Mouse (Mus musculus) thymus, postnatal 14 days (tissue): ENCODE data around the gene Ddi2.
A peak's percentile ranks its signal among the peaks of the same experiment; 100 is the strongest.

Experiments used
- DNase-seq: peaks from one replicate; pipeline ENCODE4 v3.0.0; 2021

The Ddi2 gene

DNA sequence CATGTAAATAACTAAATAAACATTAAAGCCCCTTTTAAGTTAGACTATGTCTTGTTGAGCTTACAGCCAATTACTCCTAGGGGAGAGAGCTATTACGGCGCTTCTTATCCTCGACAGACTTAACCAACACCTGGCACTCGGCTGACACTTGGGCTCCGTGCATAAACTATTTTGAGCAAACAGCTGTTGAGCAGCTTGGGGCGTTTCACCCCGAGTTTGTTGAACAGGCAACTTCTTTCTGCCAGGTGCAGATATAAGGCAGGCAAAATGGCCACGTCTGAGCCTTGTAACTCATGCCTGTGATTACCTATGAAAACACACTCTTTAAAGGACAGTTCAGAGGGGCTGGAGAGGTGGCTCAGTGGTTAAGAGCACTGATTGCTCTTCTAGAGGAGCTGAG is 14.8 kb upstream of the Ddi2 start:
- no peak for DNase-seq

DNA sequence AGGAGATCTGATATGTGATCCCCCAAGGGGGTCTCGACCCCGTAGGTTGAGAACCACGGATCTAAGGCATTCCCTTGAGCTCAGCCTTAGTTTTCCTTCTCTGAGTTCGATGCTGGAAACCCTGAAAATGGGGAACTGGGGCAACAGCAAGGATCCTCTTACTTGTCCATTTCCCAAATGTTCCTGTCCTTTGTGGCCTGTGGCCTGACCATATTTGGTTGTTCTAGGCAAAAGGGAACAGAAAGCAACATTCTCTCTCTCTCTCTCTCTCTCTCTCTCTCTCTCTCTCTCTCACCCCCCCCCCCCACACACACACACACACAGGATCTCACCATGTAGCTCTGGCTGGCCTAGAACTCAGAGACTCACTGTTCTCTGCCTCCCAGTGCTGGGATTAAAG is 13.6 kb upstream of the Ddi2 start:
- no peak for DNase-seq

DNA sequence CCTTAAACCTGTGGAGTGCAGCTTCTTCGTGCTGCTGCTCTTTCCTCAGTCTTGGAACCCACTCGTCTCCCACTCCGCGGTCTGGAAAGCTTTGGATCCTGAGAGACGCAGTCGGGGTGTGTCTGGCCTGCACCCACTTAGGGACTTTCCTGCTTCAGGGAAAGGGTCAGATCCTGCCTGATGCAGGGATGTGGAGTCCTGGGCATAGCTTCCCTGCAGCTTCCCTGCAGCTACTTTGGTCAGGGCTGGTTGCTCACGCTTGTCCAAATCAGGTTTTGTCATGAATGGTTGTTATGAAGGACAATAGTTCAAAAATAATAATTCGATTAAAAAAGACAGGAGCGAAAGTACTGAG is 12.0 kb upstream of the Ddi2 start:
- no peak for DNase-seq

DNA sequence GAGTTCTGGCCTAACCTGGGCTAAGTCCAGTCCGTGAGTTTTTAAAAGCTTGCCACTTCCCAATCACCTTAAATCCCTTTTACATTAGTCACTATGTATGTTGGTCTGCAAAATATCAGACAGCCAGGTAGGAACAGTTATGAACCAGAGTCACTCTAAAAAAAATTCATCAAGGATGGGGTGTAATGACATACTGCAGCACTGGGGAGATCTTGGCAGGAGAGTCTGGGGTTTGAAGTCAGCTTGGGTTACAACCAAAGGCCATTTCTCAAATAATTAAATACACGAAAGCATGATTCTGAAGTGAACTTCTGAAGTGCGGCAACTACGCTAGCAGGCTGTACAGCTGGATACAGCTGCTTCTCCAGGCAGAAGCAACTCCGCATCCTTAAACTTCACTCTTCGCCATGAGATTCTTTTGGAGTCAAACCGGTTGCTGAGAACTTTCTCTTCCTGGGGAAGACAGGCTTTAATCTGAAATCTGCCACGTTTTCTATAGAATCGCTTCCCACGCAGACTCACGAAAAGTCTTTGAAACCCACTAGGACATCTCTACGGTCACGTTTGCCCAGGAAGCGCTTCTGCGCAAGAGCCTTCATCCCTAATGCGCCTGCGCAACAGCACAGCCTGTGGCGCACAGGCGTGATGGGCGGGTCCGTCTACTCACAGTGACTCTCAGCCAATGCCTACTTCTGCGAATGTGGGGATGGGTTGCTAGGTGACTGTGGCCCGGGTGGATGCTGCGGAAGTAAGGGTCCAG is 11.4 kb upstream of the Ddi2 start:
- DNase-seq, result peak; percentile 94

DNA sequence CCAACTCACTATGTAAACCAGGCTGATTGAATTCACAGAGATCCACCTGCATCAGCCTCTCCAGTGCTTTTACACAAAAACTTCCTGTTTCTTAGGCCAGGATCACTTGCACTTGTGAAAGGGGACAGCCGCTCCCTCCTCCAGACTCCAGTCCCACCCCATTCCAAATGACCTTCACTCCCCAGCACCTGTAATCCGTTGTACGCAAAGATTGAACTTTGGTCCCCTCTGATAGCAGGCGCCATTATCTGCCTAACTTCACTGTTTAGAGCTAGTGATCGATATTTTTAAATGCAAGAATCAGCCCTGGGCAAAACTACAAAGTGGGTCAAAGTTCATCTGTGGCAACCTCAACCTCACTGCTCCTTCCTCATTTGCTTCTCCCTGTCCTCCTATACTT is 8.5 kb upstream of the Ddi2 start:
- DNase-seq, result no peak

DNA sequence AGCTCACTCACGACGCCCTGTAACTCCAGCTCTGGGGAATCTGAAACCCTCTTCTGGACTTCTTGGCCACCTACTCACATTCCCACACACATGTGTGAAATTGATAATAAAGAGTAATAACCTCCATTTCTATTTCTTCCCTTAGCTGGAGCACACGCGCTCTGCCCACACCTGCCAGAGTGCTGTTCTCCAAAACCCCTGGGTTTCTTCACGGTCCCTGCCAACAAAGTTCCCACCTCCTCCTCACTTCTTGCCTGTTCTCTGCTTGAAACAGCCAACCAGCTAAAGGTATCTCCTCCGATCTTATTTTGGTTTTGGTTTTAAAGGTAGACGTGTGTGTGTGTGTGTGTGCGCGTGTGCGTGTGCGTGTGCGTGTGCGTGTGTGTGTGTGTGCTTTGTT is 7.2 kb upstream of the Ddi2 start:
- no peak for DNase-seq

DNA sequence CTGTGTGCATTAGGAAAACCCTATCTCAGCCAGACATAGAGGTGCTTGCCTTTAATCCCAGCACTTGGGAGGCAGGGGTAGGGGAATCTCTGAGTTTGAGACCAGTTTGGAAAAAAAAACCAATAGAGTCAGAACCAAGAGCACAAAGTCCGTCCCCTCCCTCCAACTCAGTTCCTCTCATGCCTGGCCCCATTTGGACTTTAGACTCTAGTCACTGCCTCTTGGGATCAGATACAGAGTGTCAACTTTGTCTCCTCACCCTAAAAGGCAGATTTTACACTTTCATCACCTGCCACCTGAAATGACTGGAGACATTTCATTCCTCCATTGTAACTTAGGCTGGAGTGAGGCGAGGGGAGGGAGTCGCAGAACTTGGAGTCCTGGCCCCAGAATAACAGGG is 6.0 kb upstream of the Ddi2 start:
- DNase-seq, result no peak

DNA sequence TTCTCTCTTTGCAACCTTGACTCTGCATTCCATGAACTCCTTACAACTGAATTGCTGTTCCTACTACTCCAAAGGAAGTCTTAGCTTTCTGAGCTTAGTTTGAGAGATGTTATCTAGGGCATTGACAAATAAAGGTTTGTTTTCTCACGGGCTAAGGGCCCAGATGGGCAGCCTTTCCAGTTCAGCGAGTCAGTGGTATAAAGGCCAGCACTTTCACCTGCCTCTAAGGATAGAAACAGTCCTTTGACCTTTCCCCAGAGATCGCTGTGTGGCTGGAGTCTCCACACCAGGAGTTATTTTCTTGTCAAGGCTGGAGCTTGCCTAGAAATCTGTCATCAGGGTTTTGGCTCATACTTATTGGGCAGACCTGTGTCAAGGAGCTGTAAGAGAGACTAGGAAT is 2.5 kb upstream of the Ddi2 start:
- DNase-seq, result no peak

DNA sequence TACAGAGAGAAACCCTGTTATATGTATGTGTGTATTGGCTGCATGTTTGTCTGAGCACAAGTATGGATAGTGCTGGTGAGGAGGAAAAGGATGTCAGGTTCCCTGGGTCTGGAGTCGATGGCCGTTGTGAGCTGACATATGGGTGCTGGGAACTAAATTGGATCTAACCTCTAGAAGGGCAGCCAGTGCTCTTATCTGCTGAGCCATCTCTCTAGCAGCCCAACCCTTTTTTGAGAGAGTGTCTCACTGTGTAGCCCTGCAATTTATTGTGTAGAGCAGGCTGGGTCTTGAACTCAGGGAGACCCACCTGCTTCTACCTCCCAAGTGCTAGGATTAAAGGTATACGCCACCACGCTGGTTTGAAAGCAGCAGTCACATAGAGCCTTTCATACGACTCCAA is 2.1 kb upstream of the Ddi2 start:
- DNase-seq, result no peak

DNA sequence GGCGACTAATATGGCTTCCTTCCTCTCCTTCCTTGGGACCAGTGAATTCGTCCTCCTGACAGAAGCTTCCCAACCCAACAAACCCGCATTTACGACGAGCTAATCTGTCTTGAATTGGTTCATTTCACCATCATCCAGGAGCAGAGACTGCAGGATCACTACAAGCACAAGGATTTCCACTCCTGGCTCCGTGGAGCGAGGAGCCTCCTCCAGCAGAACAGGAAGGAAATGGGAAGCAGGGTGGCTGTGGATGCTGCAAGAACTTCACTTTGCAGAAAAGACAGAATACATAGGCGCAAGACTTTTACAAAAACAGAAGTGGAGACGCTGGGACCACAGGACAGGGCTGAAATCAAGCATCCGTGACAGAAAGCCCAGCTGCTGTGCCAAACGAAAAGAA is 1.4 kb upstream of the Ddi2 start:
- DNase-seq, result no peak

DNA sequence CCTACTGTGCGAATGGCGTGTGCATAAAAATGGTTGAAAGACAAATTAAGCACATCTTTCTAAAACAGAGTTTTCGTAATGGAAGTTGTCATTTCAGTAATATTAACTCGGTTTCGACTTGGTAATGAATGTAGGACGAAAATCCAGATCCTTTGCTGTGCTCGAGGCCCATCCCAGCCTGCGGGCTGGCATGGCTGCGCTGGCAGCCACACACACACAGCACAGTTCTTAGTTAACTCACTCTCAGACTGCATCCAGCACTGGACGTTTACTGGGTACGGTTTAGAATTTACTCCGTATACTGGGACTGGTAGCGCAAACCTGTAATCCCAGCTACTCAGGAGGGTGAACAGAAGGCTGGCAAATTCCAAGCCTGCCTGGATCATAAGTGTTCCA is 452 bp upstream of the Ddi2 start:
- peak; percentile 11 for DNase-seq

DNA sequence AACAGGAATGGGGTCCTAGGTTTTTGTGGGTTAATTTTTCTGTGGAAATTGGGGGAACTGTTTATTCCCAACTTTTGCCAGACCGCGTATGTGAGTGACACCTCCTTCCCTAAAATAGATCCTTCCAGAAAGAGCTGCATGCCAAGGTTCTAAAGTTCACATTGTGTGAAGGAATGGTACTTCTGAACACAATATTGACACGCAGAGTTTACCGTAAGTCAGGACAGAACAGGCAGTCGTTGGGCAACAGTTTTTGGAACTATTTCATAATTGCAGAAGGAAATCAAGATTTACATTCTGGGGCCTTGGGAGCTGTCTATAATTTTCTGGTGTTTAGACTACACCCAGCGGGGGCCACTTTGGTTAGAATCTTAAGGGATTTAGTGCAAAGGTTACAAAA is 1.3 kb downstream of the Ddi2 start:
- DNase-seq, result no peak

DNA sequence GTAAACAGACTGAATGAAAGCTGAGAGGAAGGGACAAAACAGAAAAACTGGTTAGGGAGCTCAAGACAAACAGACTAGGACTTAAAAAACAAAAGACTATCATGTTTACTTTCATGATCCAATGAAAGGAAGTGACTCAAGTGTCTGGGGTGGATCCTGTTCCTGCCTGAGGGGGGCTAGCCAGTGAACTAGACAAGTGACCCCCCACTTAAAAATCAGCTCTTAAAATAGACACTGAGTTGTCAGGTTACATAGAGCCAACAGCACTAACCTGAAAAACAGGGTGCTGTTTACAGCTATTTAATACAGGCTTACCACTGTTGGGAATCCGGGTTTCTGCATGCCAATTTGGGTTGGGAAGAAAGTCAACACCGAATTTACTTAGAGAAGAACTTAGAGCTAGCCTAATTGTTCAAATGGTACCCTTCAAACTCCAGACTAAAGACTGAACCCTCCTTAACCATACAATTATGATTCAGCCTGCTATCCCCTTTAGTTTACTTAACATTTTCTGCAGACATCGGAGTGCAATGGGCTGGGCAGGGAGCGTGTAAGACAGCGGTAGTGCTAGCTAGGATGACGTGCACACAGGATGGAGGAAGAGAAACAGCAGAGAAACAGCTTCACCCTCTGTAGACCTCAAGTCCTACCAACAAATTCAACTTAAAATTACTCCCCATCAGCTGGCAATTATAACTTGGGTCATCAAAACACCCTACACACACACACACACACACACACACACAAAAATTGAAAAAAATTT is 2.3 kb downstream of the Ddi2 start:
- DNase-seq, result peak; percentile 17

DNA sequence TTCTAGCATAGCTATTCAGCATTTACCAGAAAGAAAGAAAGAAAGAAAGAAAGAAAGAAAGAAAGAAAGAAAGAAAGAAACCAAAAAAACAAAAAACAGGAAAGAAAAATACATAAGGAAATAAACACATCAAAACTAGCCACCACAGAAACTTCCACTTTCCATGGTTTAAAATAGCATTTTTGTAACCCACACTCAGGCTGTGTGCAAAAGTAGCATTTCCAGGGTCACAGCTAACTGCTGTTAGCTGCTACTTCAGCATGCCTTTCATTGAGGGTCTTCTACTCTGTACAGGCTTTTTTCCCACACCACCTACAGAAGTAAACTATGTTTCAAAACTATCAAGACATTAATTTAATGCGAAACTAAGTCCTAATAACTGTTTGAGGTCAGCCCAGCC is 3.9 kb downstream of the Ddi2 start:
- DNase-seq, result no peak

DNA sequence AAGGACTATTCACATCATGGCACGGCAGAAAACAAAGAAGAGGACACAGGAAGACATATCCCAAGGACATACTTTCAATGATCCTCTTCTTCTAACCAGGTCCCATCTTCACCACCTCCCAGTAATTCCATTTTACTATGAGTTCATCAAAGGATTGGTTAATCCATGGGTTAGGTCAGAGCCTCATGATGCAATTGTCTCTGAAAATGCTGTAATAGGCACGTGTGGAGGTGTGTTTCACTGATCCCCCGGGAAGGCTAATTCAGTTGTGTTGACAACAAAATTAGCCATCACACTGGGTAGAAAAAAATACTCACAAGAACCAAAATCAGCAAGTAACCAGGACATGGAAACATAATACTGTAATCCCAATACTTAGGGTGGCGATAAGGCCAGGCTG is 5.6 kb downstream of the Ddi2 start:
- DNase-seq, result no peak

DNA sequence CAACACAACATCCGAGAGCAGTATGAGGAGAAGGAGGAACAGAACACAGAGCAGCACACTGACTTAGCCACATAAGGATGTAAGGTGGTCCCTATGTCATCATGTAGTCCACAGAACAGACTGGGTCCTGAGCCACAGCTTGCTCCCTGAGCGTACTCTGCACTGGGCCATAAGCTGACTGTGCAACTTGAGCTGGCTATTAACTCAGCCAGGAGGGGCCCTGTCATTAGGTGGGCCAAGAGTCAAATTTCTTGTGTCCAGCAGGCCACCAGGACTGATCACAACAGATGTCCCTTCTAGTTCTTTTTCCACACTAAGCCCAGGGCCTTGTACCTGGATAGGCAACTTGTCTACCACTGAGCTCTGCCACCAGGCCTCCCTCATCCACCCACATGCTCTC is 8.2 kb downstream of the Ddi2 start:
- DNase-seq, result no peak

DNA sequence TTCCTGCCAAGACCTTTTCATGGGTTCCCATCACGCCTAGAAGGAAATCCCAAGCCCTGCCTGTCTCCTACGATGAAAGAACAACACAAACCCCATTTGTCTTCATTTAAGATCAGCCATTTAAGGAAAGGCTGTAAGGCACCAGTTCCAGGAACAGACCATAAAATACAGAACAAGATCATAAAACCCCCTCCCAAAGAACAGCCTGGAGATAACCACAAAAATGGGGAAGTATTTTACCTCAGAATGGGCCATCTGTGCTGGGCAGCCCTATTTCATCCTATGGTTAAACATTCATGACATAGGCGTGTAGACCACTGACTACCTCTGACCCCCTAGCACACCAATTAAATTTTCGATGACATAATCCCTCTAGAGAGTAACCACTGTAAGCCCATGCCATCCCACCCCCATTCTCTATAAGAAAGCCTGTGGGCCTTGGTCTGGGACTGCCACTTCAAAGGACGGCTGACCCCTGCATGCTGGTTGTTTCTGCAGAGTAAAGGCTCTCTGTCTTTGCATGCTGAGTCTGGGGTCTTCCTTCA is 9.5 kb downstream of the Ddi2 start:
- DNase-seq, result no peak

DNA sequence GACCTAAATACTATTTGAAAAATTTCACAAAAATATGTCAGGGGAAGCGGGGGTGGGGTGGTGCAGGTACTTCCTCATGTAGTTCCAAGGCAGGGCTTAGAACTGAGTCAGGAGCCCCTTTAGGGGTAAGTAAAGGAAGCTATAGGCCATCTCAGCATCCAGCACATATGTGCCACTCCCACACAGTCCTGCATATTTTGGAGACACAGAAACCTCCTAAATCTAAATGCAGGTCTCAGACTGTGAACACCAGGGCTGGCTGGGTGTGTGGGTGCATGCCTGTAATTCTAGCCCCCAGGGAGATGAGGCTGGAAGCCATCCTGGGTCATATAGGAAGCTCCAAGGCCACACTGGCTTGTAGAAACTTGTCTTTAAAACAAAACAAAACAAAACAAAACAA is 12.0 kb downstream of the Ddi2 start:
- no peak for DNase-seq

DNA sequence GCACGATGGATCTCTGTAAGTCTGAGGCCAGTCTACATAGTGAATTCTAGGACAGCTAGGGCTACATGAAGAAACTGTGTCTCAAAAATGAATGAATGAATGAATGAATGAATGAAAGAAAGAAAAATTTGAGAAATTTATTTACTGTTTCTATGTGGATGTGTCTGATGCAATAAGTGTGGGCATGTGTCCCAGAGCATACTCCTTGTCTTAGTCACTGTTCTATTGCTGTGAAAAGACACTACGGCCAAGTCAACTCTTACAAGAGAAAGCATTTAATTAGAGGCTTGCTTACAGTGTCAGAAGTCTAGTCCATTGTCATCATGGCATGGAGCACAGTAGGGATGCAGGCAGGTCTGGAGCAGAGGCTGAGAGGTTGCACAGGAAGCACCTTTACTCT is 14.2 kb downstream of the Ddi2 start:
- no peak for DNase-seq

DNA sequence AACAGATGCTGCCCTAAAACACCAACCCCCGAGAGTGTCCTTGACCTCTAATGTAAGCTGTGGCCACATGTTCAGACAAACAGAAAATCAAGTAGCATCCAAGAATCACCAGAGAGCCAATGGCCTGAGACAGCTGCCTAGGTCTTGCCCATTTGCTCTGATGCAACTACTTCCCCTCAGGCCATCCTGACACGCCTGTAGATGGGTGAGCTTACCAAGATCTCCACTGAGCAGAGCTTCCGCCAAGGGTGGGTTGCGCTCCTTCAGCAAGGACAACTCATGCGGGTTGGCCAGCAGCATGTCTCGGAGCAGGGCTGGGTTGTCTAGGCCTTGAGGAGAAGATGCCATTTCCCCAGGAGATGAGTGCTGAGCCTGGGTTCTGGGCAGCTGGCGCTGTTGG is 15.2 kb downstream of the Ddi2 start:
- DNase-seq, result no peak

DNA sequence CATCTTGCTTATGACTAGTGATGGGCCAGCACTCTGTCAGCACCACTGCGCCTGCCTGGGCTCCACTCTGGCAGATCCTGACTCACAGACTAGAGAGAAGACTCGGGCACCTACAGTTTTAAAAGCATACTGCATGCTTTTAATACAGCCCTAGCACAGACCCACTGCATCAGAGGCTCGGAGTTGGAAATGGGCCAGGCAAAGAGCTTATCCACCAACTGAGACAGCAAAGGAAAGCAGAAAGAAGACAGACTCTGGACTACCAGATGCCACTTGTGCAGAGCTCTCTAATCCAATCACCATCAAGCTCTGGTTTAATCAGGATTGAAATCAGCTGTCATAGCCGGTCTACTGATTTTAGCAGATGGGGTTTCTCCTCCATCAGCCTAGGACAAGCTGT is 17.9 kb downstream of the Ddi2 start:
- no peak for DNase-seq

DNA sequence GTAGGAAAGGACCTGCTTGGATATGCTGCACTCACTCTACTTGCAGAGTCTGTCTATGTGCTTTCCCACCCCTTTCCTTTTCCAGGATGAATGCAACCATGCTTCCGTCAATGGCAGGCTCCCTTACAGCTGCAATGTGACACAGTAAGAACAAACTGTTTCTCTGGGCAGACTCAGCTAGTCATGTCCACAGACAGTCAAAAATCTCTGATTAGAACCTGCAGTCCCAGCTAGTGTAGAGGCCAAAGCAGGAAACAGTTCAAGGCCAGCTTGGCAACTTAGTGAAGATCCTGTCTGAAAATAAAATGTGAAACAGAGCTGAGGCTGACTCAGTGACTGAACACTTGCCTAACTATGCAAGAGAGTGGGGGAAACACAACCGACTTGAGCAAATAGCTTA is 18.6 kb downstream of the Ddi2 start:
- DNase-seq, result no peak

DNA sequence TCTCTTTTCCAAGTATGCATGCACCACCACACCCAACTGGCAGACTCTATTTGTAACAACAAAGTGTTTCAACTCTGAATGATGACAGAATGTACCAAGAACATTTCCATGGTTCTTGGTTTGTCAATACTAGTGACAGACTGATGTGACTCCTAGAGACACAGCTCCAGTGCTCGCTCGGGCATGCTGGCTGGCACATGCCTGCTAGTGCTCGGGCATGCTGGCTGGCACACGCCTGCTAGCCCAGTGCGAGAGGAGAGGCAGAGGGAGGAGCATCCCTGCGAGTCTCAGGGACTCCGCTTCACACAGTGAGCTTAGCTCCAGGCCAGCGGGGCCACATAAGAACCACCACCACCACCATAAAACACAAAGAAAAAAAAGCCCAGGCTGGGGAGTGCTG is 28.5 kb downstream of the Ddi2 start:
- DNase-seq, result no peak

DNA sequence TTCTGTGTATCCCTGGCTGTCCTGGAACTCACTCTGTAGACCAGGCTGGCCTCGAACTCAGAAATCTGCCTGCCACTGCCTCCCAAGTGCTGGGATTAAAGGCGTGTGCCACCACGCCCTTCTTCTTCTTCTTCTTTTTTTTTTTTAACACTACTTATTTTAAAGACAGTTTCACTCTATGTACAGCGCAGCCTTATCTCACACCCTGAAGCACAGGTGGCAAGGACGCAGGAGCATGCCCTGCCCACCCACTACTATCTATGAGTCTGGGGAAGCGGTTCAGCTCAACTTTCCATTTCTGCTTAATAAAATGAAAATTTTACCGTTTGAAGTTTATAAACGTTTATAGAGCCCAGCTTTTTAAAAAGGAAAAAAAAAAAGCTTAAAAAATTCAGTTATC is 34.7 kb downstream of the Ddi2 start:
- no peak for DNase-seq

DNA sequence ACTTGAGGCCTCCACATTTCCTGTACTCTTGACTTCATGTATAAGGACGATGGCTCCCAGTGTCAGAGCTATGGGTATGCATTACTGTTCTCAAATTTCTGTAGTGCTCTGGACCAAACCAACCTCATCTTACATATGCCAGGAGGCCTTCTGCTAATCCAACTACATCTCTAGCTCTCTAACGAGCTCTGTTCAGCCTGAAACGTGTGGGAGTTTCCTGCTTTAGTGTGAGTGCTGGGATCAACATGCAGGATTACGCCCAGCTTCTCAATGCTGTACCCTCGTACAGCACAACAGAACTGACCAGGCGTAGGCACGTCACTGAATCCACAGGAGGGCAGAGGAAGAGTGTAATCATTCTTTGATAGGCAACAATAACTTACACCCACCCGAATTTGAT is 36.7 kb downstream of the Ddi2 start:
- no peak for DNase-seq
